Mouse (Mus musculus): ENCODE measurements around the gene Cep295nl. TPM values are rescaled to one million over a fixed set of nuclear protein-coding genes. Genes with fewer than 3 reads are reported as not detected.

Cep295nl gene
- polyA plus RNA-seq, 1 experiment = 0.48 TPM

DNA sequence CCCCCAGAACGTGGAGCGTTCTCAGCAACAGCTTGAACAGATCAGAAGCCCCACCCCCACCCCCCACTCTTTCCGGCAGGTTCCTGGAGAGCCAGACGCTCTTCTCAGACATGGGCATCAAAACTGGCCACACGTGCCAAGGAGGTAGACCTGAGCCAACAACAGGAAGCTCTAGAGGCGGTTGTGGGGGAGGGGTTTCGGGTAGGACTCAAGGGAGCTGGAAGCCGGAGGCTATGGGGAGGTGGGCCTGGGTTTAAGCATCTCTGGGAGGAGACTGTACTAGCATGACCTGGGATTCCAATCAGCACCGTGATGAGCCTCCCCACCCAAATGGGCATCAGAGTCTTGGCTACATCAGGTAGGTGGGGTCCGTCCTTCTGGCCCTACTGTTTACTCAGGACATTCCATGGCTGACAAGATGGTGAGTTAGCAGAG is 18.6 kb upstream of the Cep295nl start:
- Histone ChIP-seq H3K4me1 (ENCODE audit: control insufficient read depth, insufficient read depth, low read length) (no peaks in the 10 kb centered on the region), H3K27ac (ENCODE audit: insufficient read depth, low read length) (no peak overlapping the region), H3K4me3 (ENCODE audit: insufficient read depth, low read length) (no peak overlapping the region)
- TF ChIP-seq POLR2A (IDR thresholded peaks at IDR 0.05; ENCODE audit: extremely low read depth, insufficient read depth, low read length) = no peak
- no peak for TF ChIP-seq CTCF (IDR thresholded peaks at IDR 0.05; ENCODE audit: extremely low read depth, insufficient read depth, low read length)

DNA sequence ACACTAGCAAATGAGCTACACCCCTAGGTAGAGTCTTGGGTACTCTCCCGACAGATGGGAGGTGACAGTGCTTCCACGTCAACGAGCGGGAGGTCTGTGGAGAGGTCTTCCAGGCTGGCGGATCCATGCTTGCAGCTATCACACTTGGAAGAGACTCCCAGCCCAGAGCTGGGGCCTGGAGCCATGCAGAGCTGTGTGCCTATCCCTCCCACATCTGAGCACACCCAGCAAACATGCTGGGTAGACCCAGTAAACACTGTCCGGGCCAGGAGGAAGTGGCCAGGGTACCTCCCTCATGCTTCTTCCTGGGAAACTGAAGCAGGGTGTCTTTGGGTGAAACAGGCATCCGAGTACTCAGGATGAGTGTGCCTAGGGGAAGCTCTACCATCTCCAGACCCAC is 18.2 kb upstream of the Cep295nl start:
- TF ChIP-seq CTCF (IDR thresholded peaks at IDR 0.05; ENCODE audit: extremely low read depth, insufficient read depth, low read length) = no peak
- no peak for TF ChIP-seq POLR2A (IDR thresholded peaks at IDR 0.05; ENCODE audit: extremely low read depth, insufficient read depth, low read length)
- H3K4me3 ChIP-seq (ENCODE audit: insufficient read depth, low read length) = no peak overlapping the region

GRCm38 (mm10) chr11:118355640-118356039 is 13.3 kb upstream of the Cep295nl start, which contains the start of gene Timp2:
TSS of gene Timp2 (minus strand) at chr11:118355740.
- TF ChIP-seq CTCF (IDR thresholded peaks at IDR 0.05; ENCODE audit: extremely low read depth, insufficient read depth, low read length) = no peak
- TF ChIP-seq POLR2A (IDR thresholded peaks at IDR 0.05; ENCODE audit: extremely low read depth, insufficient read depth, low read length) = no peak
- peak within 1 kb of the TSS; percentile 60 for H3K4me3 ChIP-seq (ENCODE audit: insufficient read depth, low read length)
- H3K27ac ChIP-seq (ENCODE audit: insufficient read depth, low read length) = peak within 1 kb of the TSS; percentile 85
- no peaks in the 10 kb centered on the region for H3K4me1 ChIP-seq (ENCODE audit: control insufficient read depth, insufficient read depth, low read length)

More for the DNA sequence above, 18.2 kb upstream of the Cep295nl start:
- Histone ChIP-seq H3K27ac (ENCODE audit: insufficient read depth, low read length) (no peak overlapping the region), H3K4me1 (ENCODE audit: control insufficient read depth, insufficient read depth, low read length) (no peaks in the 10 kb centered on the region)

DNA sequence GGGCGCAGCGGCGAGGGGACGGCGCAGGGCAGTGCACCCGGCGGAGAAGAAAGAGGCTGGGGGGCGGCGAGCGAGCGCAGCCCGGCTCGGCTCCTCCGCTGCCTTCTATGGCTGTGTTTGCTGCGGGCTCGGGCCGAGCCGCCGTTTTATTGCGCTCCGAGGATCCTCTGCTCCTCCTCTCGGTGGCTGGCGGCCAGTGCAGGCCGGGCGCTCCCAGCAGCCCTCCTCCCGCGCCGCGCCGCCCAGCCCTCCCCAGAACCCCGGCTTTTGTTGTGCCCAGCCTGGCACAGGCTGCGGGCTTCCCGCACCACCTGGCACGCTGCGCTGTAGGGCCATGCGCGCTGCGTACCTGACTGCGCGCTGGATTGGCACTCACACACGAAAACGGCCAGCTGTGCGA is 12.9 kb upstream of the Cep295nl start:
- H3K4me1 ChIP-seq (ENCODE audit: control insufficient read depth, insufficient read depth, low read length) = no peaks in the 10 kb centered on the region
- TF ChIP-seq CTCF (IDR thresholded peaks at IDR 0.05; ENCODE audit: extremely low read depth, insufficient read depth, low read length) (peak; percentile 19; the same call in 1 of the 2 replicates), POLR2A (IDR thresholded peaks at IDR 0.05; ENCODE audit: extremely low read depth, insufficient read depth, low read length) (peak; percentile 77)
- peak overlapping the region; percentile 60 for H3K4me3 ChIP-seq (ENCODE audit: insufficient read depth, low read length)
- peak overlapping the region; percentile 85 for H3K27ac ChIP-seq (ENCODE audit: insufficient read depth, low read length)

DNA sequence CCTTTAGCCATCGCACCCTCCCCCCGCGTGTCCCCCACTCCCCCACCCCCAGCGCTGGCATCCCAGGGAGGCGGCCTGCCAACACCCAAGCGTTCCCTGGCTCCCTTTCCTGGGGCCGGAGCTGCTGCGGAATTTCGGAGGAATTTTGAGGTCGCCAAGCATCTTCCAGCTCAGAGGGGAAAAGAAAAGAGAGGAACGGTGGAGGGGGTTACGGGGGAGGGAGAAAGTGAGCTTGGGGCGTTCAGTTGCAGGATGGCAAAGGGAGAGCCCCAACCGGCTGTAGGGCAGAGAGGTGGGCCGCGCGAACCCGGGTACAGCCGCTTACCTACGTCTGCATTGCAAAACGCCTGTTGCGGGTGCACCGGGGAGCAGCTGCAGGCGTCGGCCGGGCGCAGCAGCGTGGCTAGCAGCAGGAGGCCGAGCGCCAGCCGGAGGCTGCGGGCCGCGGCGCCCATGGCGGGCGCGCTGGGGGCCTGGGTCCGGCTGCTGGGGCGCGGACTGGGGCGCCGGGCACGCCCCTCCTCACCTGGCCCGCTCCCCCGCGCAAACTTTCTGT is 12.4 kb upstream of the Cep295nl start:
- H3K4me1 ChIP-seq (ENCODE audit: control insufficient read depth, insufficient read depth, low read length) = no peaks in the 10 kb centered on the region
- H3K4me3 ChIP-seq (ENCODE audit: insufficient read depth, low read length) = peak overlapping the region; percentile 60
- TF ChIP-seq CTCF (IDR thresholded peaks at IDR 0.05; ENCODE audit: extremely low read depth, insufficient read depth, low read length) (no peak), POLR2A (IDR thresholded peaks at IDR 0.05; ENCODE audit: extremely low read depth, insufficient read depth, low read length) (no peak)
- H3K27ac ChIP-seq (ENCODE audit: insufficient read depth, low read length) = peak overlapping the region; percentile 85

GRCm38 (mm10) chr11:118349494-118349893 is 7.2 kb upstream of the Cep295nl start:
- Histone ChIP-seq H3K4me1 (ENCODE audit: control insufficient read depth, insufficient read depth, low read length) (peaks cover 11% of the 10 kb centered on the region), H3K4me3 (ENCODE audit: insufficient read depth, low read length) (no peak overlapping the region), H3K27ac (ENCODE audit: insufficient read depth, low read length) (no peak overlapping the region)
- TF ChIP-seq POLR2A (IDR thresholded peaks at IDR 0.05; ENCODE audit: extremely low read depth, insufficient read depth, low read length) (no peak), CTCF (IDR thresholded peaks at IDR 0.05; ENCODE audit: extremely low read depth, insufficient read depth, low read length) (no peak)

DNA sequence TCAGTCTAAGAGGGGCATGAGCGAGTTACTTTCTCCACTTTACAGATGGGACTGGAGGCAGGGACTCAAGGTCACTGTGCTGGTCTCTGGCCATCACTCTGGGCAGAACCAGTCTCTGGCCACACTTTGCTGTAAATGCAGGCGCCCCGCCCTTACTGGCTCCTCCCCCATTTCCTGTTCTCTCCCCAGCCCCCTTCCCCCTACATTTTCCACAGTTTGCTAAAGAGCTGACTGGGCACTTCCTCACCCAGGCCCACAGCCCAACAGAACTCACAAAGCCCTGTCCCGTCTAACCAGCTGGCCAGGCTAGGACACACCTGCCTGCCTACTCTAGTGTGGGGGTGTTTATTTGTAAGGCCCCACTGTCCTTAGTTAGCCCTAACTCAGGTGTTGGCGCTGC is 6.6 kb upstream of the Cep295nl start:
- TF ChIP-seq POLR2A (IDR thresholded peaks at IDR 0.05; ENCODE audit: extremely low read depth, insufficient read depth, low read length) (no peak), CTCF (IDR thresholded peaks at IDR 0.05; ENCODE audit: extremely low read depth, insufficient read depth, low read length) (no peak)
- Histone ChIP-seq H3K4me3 (ENCODE audit: insufficient read depth, low read length) (no peak overlapping the region), H3K4me1 (ENCODE audit: control insufficient read depth, insufficient read depth, low read length) (peaks cover 12% of the 10 kb centered on the region), H3K27ac (ENCODE audit: insufficient read depth, low read length) (no peak overlapping the region)

DNA sequence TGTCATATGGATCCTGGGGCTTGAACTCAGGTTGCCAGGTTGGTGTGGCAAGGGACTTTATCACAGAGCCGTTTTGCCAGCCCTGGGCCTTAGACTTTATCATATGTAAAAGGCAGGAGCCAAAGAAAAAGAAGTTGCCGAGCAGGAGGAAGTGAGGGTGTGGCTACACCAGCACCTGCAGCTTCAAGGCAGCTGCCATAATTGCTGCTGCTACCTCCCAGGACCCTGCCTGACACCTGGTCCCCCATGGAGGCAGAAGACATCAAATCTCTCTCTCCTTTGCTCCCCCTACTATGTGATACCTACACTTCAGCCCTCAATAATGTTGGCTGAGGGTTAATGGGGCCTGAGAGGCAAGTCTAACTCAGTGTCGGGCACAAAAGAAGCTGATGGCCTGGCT is 6.1 kb upstream of the Cep295nl start:
- no peak overlapping the region for H3K27ac ChIP-seq (ENCODE audit: insufficient read depth, low read length)
- TF ChIP-seq POLR2A (IDR thresholded peaks at IDR 0.05; ENCODE audit: extremely low read depth, insufficient read depth, low read length) = no peak
- no peak for TF ChIP-seq CTCF (IDR thresholded peaks at IDR 0.05; ENCODE audit: extremely low read depth, insufficient read depth, low read length)
- peaks cover 12% of the 10 kb centered on the region for H3K4me1 ChIP-seq (ENCODE audit: control insufficient read depth, insufficient read depth, low read length)
- H3K4me3 ChIP-seq (ENCODE audit: insufficient read depth, low read length) = no peak overlapping the region

DNA sequence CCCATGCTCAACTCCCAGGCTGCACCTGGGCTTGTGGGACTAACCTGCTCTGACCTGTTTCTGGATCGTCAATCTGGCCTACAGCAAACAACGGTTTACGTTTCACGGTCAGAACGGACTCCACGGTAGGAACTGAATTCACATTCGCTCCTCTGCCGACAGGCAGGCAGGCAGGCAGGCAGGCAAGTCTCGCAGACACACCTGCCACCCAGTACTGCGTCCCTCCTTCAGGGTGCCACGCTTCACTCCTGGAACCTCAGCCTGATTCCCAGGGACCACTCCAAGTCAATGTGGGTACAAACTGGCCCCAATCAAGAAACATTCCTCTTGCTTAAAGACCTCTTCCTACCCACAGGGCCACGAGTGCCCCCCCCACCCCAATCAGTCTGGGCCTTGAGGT is 5.6 kb upstream of the Cep295nl start:
- Histone ChIP-seq H3K27ac (ENCODE audit: insufficient read depth, low read length) (no peak overlapping the region), H3K4me3 (ENCODE audit: insufficient read depth, low read length) (no peak overlapping the region), H3K4me1 (ENCODE audit: control insufficient read depth, insufficient read depth, low read length) (peaks cover 12% of the 10 kb centered on the region)
- TF ChIP-seq CTCF (IDR thresholded peaks at IDR 0.05; ENCODE audit: extremely low read depth, insufficient read depth, low read length) (no peak), POLR2A (IDR thresholded peaks at IDR 0.05; ENCODE audit: extremely low read depth, insufficient read depth, low read length) (no peak)

DNA sequence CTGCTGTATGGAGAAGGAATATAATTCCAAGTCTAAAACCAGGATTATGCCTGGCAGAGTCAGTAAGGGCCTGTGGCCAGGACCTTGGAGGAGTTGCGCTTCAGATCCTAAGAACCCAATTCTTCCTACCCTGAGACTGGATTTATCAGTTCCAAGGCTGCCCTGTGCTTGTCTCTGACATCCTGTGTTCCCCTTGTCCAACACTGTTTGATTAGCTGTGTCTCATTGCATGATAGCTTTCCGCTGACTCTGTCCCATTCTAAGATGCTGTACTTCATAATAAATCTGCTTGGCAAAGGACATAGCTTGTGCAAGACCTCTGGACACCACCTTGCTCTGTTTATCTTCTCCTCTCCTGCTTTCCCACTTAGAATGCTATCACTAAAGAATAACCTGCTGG is 5.1 kb upstream of the Cep295nl start:
- peaks cover 15% of the 10 kb centered on the region for H3K4me1 ChIP-seq (ENCODE audit: control insufficient read depth, insufficient read depth, low read length)
- H3K27ac ChIP-seq (ENCODE audit: insufficient read depth, low read length) = no peak overlapping the region
- H3K4me3 ChIP-seq (ENCODE audit: insufficient read depth, low read length) = no peak overlapping the region
- TF ChIP-seq POLR2A (IDR thresholded peaks at IDR 0.05; ENCODE audit: extremely low read depth, insufficient read depth, low read length) = no peak
- no peak for TF ChIP-seq CTCF (IDR thresholded peaks at IDR 0.05; ENCODE audit: extremely low read depth, insufficient read depth, low read length)
